Mouse (Mus musculus) Patski (cell line): ENCODE measurements at regions not wholly inside any gene's neighbourhood (a gene's known extent, or its start where the extent isn't known, plus 50 kb on each side); places are given as distances from the start of the nearest gene placed in this dataset.
A peak's percentile ranks its signal among the peaks of the same experiment; 100 is the strongest.

Experiments used
- ATAC-seq: fragments of 100-300 bp; one replicate; pipeline ENCODE4 v1.8.0; 2021
- CTCF ChIA-PET: fragments of 350-600 bp; sonication (Branson Sonifier 250); formaldehyde crosslinking; loops from one replicate; lab custom pipeline; 2022; ENCODE audit warnings: inconsistent platforms; lab: Charles Lee
- POLR2A ChIA-PET: fragments of 350-600 bp; sonication (Branson Sonifier 250); formaldehyde crosslinking; loops from one replicate; lab custom pipeline; 2022; ENCODE audit warnings: antibody characterized with exemption, inconsistent platforms; lab: Charles Lee
- DNase-seq: peaks from one replicate; pipeline ENCODE4 v3.0.0-alpha.2; 2011; ENCODE audit warnings: low read depth, low spot score
- H3K27me3 ChIP-seq: fragments of 371-371 bp; one replicate; pipeline ENCODE4 v1.5.1; 2021
- CTCF ChIP-seq: fragments of 100-300 bp; IDR thresholded peaks from one replicate; pipeline ENCODE4 v1.5.1; 2021
- in situ Hi-C: fragments of 300-500 bp; cut with MboI; formaldehyde crosslinking; loops from 3 replicates; pipeline ENCODE4 v1.11.1; 2018; ENCODE audit warnings: low pct_unique_long_range_greater_than_20kb, mixed read lengths

DNA sequence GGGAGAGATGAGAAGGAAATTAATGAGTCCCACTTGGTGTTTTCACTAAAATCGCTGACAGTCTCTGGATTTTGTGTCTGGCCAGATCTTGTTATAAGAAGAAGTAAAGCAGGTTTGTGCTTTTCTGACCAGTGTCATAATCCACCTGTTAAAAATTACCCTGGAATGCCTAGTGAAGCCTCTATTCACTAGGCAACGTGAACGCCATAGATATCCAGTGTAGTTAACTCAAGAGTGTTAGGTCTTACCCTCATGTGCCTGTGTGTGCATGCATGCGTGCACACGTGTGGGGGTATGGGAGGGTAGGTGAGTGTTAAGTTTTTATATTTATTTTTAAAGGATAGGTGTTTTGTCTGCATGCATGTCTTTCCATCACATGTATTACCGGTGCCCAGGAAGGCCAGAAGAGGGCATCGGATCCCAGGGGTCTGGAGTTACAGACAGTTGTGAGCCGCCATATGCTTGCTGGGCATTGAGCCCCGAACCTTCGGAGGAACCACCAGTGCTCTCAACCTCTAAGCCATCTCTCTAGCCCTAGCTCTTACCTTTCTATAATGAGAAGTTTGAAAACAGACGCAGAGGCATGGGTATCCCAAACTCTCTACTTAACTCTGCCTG, 107.5 kb upstream of the Plcz1 start:
- DNase-seq (no peak), ATAC-seq (no peak)
- CTCF ChIA-PET: no interaction called here
- TF ChIP-seq CTCF: peak; percentile 36
- no peaks in the 10 kb centered on the region for H3K27me3 ChIP-seq
- POLR2A ChIA-PET: no interaction called here
- in situ Hi-C loops: no loop called here

- no peaks in the 10 kb centered on the region for H3K27me3 ChIP-seq
- in situ Hi-C loops: no loop called here
- CTCF ChIA-PET: no interaction called here
- no peak for TF ChIP-seq CTCF
- ATAC-seq (no peak), DNase-seq (no peak)
- POLR2A ChIA-PET: interaction anchor here (0.5 kb wide), 1 partner anchor 848 kb away, joined by 3 read pairs; no protein-coding TSS in a partner anchor
Measured at GRCm38 (mm10) chr6:140148138-140148537, 106.9 kb upstream of the Plcz1 start.

GRCm38 (mm10) chr6:140147711-140148110, 106.5 kb upstream of the Plcz1 start:
- no peaks in the 10 kb centered on the region for H3K27me3 ChIP-seq
- DNase-seq (no peak), ATAC-seq (no peak)
- POLR2A ChIA-PET: interaction anchor here (0.5 kb wide), 1 partner anchor 849 kb away, joined by 3 read pairs; no protein-coding TSS in a partner anchor
- CTCF ChIA-PET: no interaction called here
- in situ Hi-C loops: no loop called here
- no peak for TF ChIP-seq CTCF

DNA sequence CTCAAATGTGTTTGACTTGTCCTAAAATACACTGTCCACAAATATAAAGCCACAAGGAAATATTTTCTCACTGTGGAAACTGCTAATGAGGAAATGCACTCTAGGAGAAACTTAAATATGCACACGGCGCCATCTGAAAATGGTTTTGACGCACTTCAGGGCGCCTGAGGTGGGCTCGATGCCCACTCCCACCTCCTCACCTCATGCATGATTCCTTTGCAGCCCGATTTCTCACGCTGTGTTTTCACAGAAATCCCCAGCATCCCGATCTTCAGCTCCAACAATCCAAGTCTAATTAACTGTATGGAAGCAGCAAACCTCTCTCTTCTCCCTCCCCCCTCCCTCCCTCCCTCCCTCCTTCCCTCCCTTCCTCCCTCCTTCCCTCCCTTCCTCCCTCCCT, 92.5 kb upstream of the Plcz1 start:
- no peak for TF ChIP-seq CTCF
- DNase-seq: no peak
- in situ Hi-C loops: no loop called here
- ChIA-PET CTCF (no interaction called here), POLR2A (no interaction called here)
- no peaks in the 10 kb centered on the region for H3K27me3 ChIP-seq
- no peak for ATAC-seq

DNA sequence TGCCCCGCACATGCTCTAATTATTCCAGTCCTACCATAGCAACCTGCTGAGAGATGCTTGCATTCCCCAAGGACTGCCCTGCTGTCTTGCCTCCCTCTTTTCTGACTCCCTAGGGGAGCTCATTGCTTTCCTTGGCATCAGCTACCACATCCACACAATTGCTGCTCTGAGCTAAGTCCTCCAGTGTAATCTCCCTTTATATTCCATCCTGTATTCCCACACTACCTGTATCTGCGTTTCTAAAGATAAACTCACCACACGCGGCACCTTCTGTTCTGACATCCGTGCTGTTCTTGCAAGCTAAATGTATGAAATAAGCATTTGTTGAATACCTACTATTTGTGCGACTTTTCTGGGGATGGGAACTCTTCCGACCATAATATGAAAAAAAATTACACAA, 85.4 kb upstream of the Plcz1 start:
- DNase-seq (no peak), ATAC-seq (no peak)
- ChIA-PET POLR2A (no interaction called here), CTCF (no interaction called here)
- in situ Hi-C loops: no loop called here
- no peak for TF ChIP-seq CTCF
- no peaks in the 10 kb centered on the region for H3K27me3 ChIP-seq

DNA sequence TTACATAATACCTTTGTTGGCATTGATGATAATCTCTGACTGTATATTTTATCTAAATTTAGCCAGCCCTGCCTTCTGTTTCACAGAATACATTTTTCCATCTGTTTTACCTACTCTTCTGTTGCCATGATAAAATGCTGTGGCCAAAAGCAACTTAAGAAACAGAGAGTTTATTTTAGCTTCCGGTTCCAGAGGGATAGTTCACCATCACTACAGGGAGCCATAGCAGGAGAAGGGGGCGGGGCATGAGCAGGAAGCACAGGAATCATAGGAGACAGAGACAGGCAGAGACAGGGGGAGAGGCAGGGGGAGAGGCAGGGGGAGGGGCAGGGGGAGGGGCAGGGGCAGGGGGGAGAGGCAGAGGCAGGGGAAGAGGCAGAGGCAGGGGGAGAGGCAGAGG, 72.8 kb upstream of the Plcz1 start:
- no peak for ATAC-seq
- ChIA-PET POLR2A (no interaction called here), CTCF (no interaction called here)
- H3K27me3 ChIP-seq: no peaks in the 10 kb centered on the region
- in situ Hi-C loops: no loop called here
- no peak for DNase-seq
- TF ChIP-seq CTCF: no peak

GRCm38 (mm10) chr6:140112054-140112453, 70.8 kb upstream of the Plcz1 start:
- no peak for DNase-seq
- TF ChIP-seq CTCF: no peak
- in situ Hi-C loops: no loop called here
- no peaks in the 10 kb centered on the region for H3K27me3 ChIP-seq
- ChIA-PET POLR2A (no interaction called here), CTCF (interaction anchor here (1.2 kb wide), 1 partner anchor 13 kb away, joined by 3 read pairs; no protein-coding TSS in a partner anchor)
- no peak for ATAC-seq

- no peak for ATAC-seq
- in situ Hi-C loops: no loop called here
- no peak for DNase-seq
- H3K27me3 ChIP-seq: no peaks in the 10 kb centered on the region
- ChIA-PET CTCF (no interaction called here), POLR2A (no interaction called here)
- no peak for TF ChIP-seq CTCF
Measured at GRCm38 (mm10) chr6:140108083-140108482, 66.8 kb upstream of the Plcz1 start.

- in situ Hi-C loops: no loop called here
- no peak for DNase-seq
Measured at GRCm38 (mm10) chr6:140107628-140108027, 66.4 kb upstream of the Plcz1 start.

DNA sequence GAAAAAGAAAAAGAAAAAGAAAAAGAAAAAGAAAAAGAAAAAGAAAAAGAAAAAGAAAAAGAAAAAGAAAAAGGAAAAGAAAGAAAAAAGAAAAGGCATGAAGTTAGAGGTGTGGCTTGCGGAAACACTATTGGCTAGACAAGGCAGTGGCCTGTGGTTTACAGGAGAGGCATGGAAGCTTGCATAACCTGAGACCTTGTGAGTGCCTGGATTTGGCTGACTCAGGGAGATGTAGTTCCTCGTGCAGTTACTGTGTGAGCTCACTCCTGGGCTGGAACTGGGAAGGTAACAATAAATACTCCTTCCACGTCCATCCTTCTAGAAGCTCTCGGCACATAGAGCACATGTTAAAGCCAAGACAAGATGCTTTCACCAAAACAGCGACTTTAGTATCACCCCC, 64.9 kb upstream of the Plcz1 start:
- ChIA-PET POLR2A (no interaction called here), CTCF (no interaction called here)
- in situ Hi-C loops: no loop called here
- no peak for DNase-seq
- H3K27me3 ChIP-seq: no peaks in the 10 kb centered on the region
- no peak for TF ChIP-seq CTCF
- ATAC-seq: no peak

More at GRCm38 (mm10) chr6:140107628-140108027, 66.4 kb upstream of the Plcz1 start:
- ChIA-PET POLR2A (no interaction called here), CTCF (no interaction called here)
- ATAC-seq: no peak
- H3K27me3 ChIP-seq: no peaks in the 10 kb centered on the region
- TF ChIP-seq CTCF: no peak

DNA sequence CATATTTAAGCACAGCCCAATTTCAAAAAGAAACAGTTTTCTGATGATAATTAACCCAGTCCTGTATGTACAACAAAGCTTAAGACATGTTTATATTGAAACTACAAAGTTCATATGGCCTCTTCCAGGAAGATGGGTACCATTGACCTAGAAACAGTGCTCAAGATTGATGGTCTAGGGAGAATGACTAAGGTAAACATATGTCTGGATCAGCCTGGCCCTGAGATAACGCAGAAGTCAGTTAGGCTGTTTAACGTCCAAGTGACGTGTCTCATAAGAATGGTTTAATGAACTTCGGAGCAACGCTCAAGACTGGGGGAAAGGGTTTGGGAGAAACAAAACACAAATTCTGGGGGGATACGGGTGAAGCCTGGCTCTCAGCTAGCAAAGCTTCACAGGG, 60.8 kb upstream of the Plcz1 start:
- ATAC-seq (no peak), DNase-seq (no peak)
- CTCF ChIA-PET: no interaction called here
- POLR2A ChIA-PET: no interaction called here
- no peaks in the 10 kb centered on the region for H3K27me3 ChIP-seq
- in situ Hi-C loops: no loop called here
- no peak for TF ChIP-seq CTCF

DNA sequence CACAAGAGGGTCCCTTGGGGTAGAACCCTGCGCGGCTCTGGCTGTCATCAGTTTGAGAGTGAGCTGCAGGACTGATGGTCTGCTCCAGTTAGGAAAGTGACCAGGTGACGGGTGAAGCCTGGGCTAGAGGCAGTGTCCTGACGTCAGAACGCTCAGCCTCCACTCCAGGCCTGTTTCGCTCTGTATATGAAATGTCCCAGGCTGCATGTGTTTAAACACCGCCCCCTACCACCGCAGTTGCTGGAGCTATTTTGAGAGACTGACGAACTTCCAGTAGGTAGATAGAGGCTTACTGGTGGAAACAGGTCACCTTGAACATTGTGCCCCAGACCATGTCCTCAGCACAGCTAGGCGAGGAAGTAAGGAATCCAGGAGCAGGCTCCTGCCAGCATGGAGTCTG, 54.2 kb upstream of the Plcz1 start:
- no peak for TF ChIP-seq CTCF
- ChIA-PET POLR2A (no interaction called here), CTCF (no interaction called here)
- in situ Hi-C loops: no loop called here
- no peak for DNase-seq
- no peak for ATAC-seq
- no peaks in the 10 kb centered on the region for H3K27me3 ChIP-seq
